Mouse (Mus musculus): Measurements from ENCODE around the gene Bcr.

Bcr gene

GRCm38 (mm10) chr10:75058336-75058735 is 2.1 kb upstream of the Bcr start:
- DNase-seq, result no peak

GRCm38 (mm10) chr10:75058761-75059395 is 1.5 kb upstream of the Bcr start:
- DNase-seq, result peak in 1 of 2 experiments; percentile 32

GRCm38 (mm10) chr10:75059396-75059795 is 996 bp upstream of the Bcr start:
- peak; percentile 85 to 88 for DNase-seq

GRCm38 (mm10) chr10:75060843-75061235 is 447 bp downstream of the Bcr start:
- peak; percentile 62 to 69 for DNase-seq

GRCm38 (mm10) chr10:75061341-75062188 is 1.2 kb downstream of the Bcr start:
- peak; percentile 55 to 64 for DNase-seq

- DNase-seq, result peak; percentile 57 to 61
These were observed 1.8 kb downstream of the Bcr start for GRCm38 (mm10) chr10:75062189-75062561.

GRCm38 (mm10) chr10:75062621-75063020 is 2.2 kb downstream of the Bcr start:
- no peak for DNase-seq

GRCm38 (mm10) chr10:75063301-75063965 is 3.0 kb downstream of the Bcr start:
- peak in 1 of 2 experiments; percentile 30 for DNase-seq

- DNase-seq, result peak in 1 of 2 experiments; percentile 12
These were observed 5.3 kb downstream of the Bcr start for GRCm38 (mm10) chr10:75065691-75066090.

GRCm38 (mm10) chr10:75067446-75067845 is 7.1 kb downstream of the Bcr start:
- no peak for DNase-seq

GRCm38 (mm10) chr10:75068086-75068485 is 7.7 kb downstream of the Bcr start:
- no peak for DNase-seq

- DNase-seq, result peak in 1 of 2 experiments; percentile 22
These were observed 8.4 kb downstream of the Bcr start for GRCm38 (mm10) chr10:75068624-75069328.

GRCm38 (mm10) chr10:75070281-75070976 is 10.0 kb downstream of the Bcr start:
- no peak for DNase-seq

- DNase-seq, result no peak
These were observed 15.3 kb downstream of the Bcr start for GRCm38 (mm10) chr10:75075665-75076064.

GRCm38 (mm10) chr10:75078174-75079128 is 18.1 kb downstream of the Bcr start:
- no peak for DNase-seq

- no peak for DNase-seq
These were observed 24.9 kb downstream of the Bcr start for GRCm38 (mm10) chr10:75085330-75085729.

- no peak for DNase-seq
These were observed 28.1 kb downstream of the Bcr start for GRCm38 (mm10) chr10:75088471-75088870.

GRCm38 (mm10) chr10:75091478-75092152 is 31.2 kb downstream of the Bcr start:
- peak; percentile 84 to 90 for DNase-seq

- DNase-seq, result no peak
These were observed 33.0 kb downstream of the Bcr start for GRCm38 (mm10) chr10:75093252-75093987.

GRCm38 (mm10) chr10:75094338-75094737 is 33.9 kb downstream of the Bcr start:
- no peak for DNase-seq
